Mouse (Mus musculus): ENCODE measurements at regions not wholly inside any gene's neighbourhood (a gene's known extent, or its start where the extent isn't known, plus 50 kb on each side); places are given as distances from the start of the nearest gene placed in this dataset.

DNA sequence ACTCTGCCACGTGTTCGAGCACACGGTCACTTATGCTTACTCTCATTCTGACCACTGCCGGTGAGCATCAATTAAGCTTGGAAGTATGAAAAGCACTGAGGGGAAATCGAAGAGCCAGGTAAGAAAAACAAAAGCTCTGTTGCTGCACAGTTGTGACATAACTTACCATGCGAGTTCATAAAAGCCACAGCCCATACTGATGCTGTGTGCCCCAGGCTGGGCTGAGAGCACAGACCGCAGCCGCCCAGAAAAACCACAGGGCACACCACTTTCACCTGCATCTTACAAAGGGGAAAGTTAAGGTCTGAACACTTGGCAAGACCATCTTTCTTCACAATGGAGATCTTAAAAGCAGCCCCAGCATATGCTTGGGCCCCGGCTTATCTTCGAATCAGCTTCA, 338.2 kb upstream of the Nfe2l3 start:
- Histone ChIP-seq H3K4me3 (ENCODE audit: low read depth, low read length) (no peak overlapping the region), H3K9me3 (replicated peaks; ENCODE audit: control insufficient read depth, low read length) (no peaks in the 10 kb centered on the region), H3K4me1 (ENCODE audit: control insufficient read depth, insufficient read depth, low read length) (no peaks in the 10 kb centered on the region), H3K27ac (replicated peaks; ENCODE audit: low read depth, low read length) (no peak overlapping the region), H3K9ac (replicated peaks; ENCODE audit: low read length) (no peak overlapping the region), H3K27me3 (ENCODE audit: control insufficient read depth, insufficient read depth, low read length) (no peaks in the 10 kb centered on the region), H3K36me3 (replicated peaks; ENCODE audit: control insufficient read depth, insufficient read depth, low read depth, low read length) (no peaks in the 10 kb centered on the region), H3K4me2 (ENCODE audit: low read depth, low read length) (no peak overlapping the region)
- no peak for DNase-seq (ENCODE audit: low spot score)
- WGBS: 79% methylated on average over 10 of the region's 10 CpGs
- no peak for ATAC-seq (replicated peaks; ENCODE audit: insufficient number of reproducible peaks, low FRiP score, low TSS enrichment, low read depth)

GRCm38 (mm10) chr6:51097488-51097887, 335.0 kb upstream of the Nfe2l3 start:
- no peaks in the 10 kb centered on the region for H3K4me1 ChIP-seq (ENCODE audit: control insufficient read depth, insufficient read depth, low read length)
- no peak overlapping the region for H3K4me2 ChIP-seq (ENCODE audit: low read depth, low read length)
- no peak for DNase-seq (ENCODE audit: low spot score)
- H3K27ac ChIP-seq (replicated peaks; ENCODE audit: low read depth, low read length): no peak overlapping the region
- H3K36me3 ChIP-seq (replicated peaks; ENCODE audit: control insufficient read depth, insufficient read depth, low read depth, low read length): no peaks in the 10 kb centered on the region
- H3K9ac ChIP-seq (replicated peaks; ENCODE audit: low read length): no peak overlapping the region
- no peaks in the 10 kb centered on the region for H3K27me3 ChIP-seq (ENCODE audit: control insufficient read depth, insufficient read depth, low read length)
- no peak overlapping the region for H3K4me3 ChIP-seq (ENCODE audit: low read depth, low read length)
- no peaks in the 10 kb centered on the region for H3K9me3 ChIP-seq (replicated peaks; ENCODE audit: control insufficient read depth, low read length)
- ATAC-seq (replicated peaks; ENCODE audit: insufficient number of reproducible peaks, low FRiP score, low TSS enrichment, low read depth): no peak
- 85% methylated on average over 6 of the region's 6 CpGs for WGBS

- no peak overlapping the region for H3K4me2 ChIP-seq (ENCODE audit: low read depth, low read length)
- H3K4me3 ChIP-seq (ENCODE audit: low read depth, low read length): no peak overlapping the region
- no peaks in the 10 kb centered on the region for H3K9me3 ChIP-seq (replicated peaks; ENCODE audit: control insufficient read depth, low read length)
- no peaks in the 10 kb centered on the region for H3K27me3 ChIP-seq (ENCODE audit: control insufficient read depth, insufficient read depth, low read length)
- 84% methylated on average over 4 of the region's 4 CpGs for WGBS
- DNase-seq (ENCODE audit: low spot score): no peak
- H3K36me3 ChIP-seq (replicated peaks; ENCODE audit: control insufficient read depth, insufficient read depth, low read depth, low read length): no peaks in the 10 kb centered on the region
- no peak overlapping the region for H3K9ac ChIP-seq (replicated peaks; ENCODE audit: low read length)
- H3K27ac ChIP-seq (replicated peaks; ENCODE audit: low read depth, low read length): no peak overlapping the region
- no peak for ATAC-seq (replicated peaks; ENCODE audit: insufficient number of reproducible peaks, low FRiP score, low TSS enrichment, low read depth)
- H3K4me1 ChIP-seq (ENCODE audit: control insufficient read depth, insufficient read depth, low read length): no peaks in the 10 kb centered on the region
These were observed 332.1 kb upstream of the Nfe2l3 start for GRCm38 (mm10) chr6:51100341-51100740.

DNA sequence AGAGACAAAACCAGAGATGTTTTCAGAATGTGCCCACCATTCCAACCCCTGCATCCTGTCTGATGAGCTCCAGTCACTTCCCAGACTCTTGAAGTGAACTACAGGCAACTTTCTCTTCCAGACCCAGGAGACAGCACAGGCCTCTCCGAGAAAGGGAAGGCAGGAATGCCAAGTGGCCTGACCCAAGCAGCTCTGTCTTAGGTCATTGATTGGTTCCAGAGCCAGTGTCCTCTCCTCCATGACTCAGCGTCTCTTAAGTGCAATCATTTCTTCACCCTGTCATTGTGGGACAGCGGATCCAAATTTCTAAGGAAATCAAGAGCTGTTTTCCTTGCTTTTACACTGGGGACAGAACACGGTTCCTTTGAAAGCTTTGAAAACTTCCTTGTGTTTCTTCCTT, 329.2 kb upstream of the Nfe2l3 start:
- Histone ChIP-seq H3K4me3 (ENCODE audit: low read depth, low read length) (no peak overlapping the region), H3K27ac (replicated peaks; ENCODE audit: low read depth, low read length) (no peak overlapping the region)
- WGBS: 66% methylated on average over 4 of the region's 4 CpGs

GRCm38 (mm10) chr6:51104336-51104735, 328.1 kb upstream of the Nfe2l3 start:
- H3K27me3 ChIP-seq (ENCODE audit: control insufficient read depth, insufficient read depth, low read length): no peaks in the 10 kb centered on the region
- H3K36me3 ChIP-seq (replicated peaks; ENCODE audit: control insufficient read depth, insufficient read depth, low read depth, low read length): no peaks in the 10 kb centered on the region
- H3K9ac ChIP-seq (replicated peaks; ENCODE audit: low read length): no peak overlapping the region
- ATAC-seq (replicated peaks; ENCODE audit: insufficient number of reproducible peaks, low FRiP score, low TSS enrichment, low read depth) (no peak), DNase-seq (ENCODE audit: low spot score) (peak; percentile 40)
- no peak overlapping the region for H3K4me3 ChIP-seq (ENCODE audit: low read depth, low read length)
- WGBS: 54% methylated on average over 5 of the region's 5 CpGs
- no peaks in the 10 kb centered on the region for H3K4me1 ChIP-seq (ENCODE audit: control insufficient read depth, insufficient read depth, low read length)
- peak overlapping the region; percentile 53; the same call in 1 of the 2 replicates for H3K27ac ChIP-seq (replicated peaks; ENCODE audit: low read depth, low read length)
- no peaks in the 10 kb centered on the region for H3K9me3 ChIP-seq (replicated peaks; ENCODE audit: control insufficient read depth, low read length)
- H3K4me2 ChIP-seq (ENCODE audit: low read depth, low read length): no peak overlapping the region

More for the DNA sequence above, 329.2 kb upstream of the Nfe2l3 start:
- Histone ChIP-seq H3K9ac (replicated peaks; ENCODE audit: low read length) (no peak overlapping the region), H3K4me1 (ENCODE audit: control insufficient read depth, insufficient read depth, low read length) (no peaks in the 10 kb centered on the region), H3K36me3 (replicated peaks; ENCODE audit: control insufficient read depth, insufficient read depth, low read depth, low read length) (no peaks in the 10 kb centered on the region), H3K27me3 (ENCODE audit: control insufficient read depth, insufficient read depth, low read length) (no peaks in the 10 kb centered on the region), H3K9me3 (replicated peaks; ENCODE audit: control insufficient read depth, low read length) (no peaks in the 10 kb centered on the region), H3K4me2 (ENCODE audit: low read depth, low read length) (no peak overlapping the region)
- ATAC-seq (replicated peaks; ENCODE audit: insufficient number of reproducible peaks, low FRiP score, low TSS enrichment, low read depth) (no peak), DNase-seq (ENCODE audit: low spot score) (no peak)

- no peak for ATAC-seq (replicated peaks; ENCODE audit: insufficient number of reproducible peaks, low FRiP score, low TSS enrichment, low read depth)
- H3K27me3 ChIP-seq (ENCODE audit: control insufficient read depth, insufficient read depth, low read length): no peaks in the 10 kb centered on the region
- H3K36me3 ChIP-seq (replicated peaks; ENCODE audit: control insufficient read depth, insufficient read depth, low read depth, low read length): no peaks in the 10 kb centered on the region
- WGBS: 33% methylated on average over 8 of the region's 8 CpGs
- 0 out of 2 replicates have a peak overlapping the region, but pooled peaks have one; percentile 14 for H3K27ac ChIP-seq (replicated peaks; ENCODE audit: low read depth, low read length)
- H3K4me1 ChIP-seq (ENCODE audit: control insufficient read depth, insufficient read depth, low read length): no peaks in the 10 kb centered on the region
- no peak overlapping the region for H3K4me3 ChIP-seq (ENCODE audit: low read depth, low read length)
- H3K9ac ChIP-seq (replicated peaks; ENCODE audit: low read length): no peak overlapping the region
- DNase-seq (ENCODE audit: low spot score): no peak
- H3K9me3 ChIP-seq (replicated peaks; ENCODE audit: control insufficient read depth, low read length): no peaks in the 10 kb centered on the region
- H3K4me2 ChIP-seq (ENCODE audit: low read depth, low read length): no peak overlapping the region
These were observed 324.0 kb upstream of the Nfe2l3 start for GRCm38 (mm10) chr6:51108336-51108956.

GRCm38 (mm10) chr6:51110596-51110995, 321.9 kb upstream of the Nfe2l3 start:
- DNase-seq (ENCODE audit: low spot score) (no peak), ATAC-seq (replicated peaks; ENCODE audit: insufficient number of reproducible peaks, low FRiP score, low TSS enrichment, low read depth) (no peak)
- Histone ChIP-seq H3K27me3 (ENCODE audit: control insufficient read depth, insufficient read depth, low read length) (no peaks in the 10 kb centered on the region), H3K27ac (replicated peaks; ENCODE audit: low read depth, low read length) (no peak overlapping the region), H3K4me2 (ENCODE audit: low read depth, low read length) (no peak overlapping the region), H3K4me3 (ENCODE audit: low read depth, low read length) (no peak overlapping the region), H3K9ac (replicated peaks; ENCODE audit: low read length) (no peak overlapping the region), H3K9me3 (replicated peaks; ENCODE audit: control insufficient read depth, low read length) (no peaks in the 10 kb centered on the region), H3K4me1 (ENCODE audit: control insufficient read depth, insufficient read depth, low read length) (no peaks in the 10 kb centered on the region), H3K36me3 (replicated peaks; ENCODE audit: control insufficient read depth, insufficient read depth, low read depth, low read length) (no peaks in the 10 kb centered on the region)
- WGBS: 94% methylated on average over 3 of the region's 3 CpGs

- no peak overlapping the region for H3K4me3 ChIP-seq (ENCODE audit: low read depth, low read length)
- H3K4me1 ChIP-seq (ENCODE audit: control insufficient read depth, insufficient read depth, low read length): no peaks in the 10 kb centered on the region
- no peaks in the 10 kb centered on the region for H3K36me3 ChIP-seq (replicated peaks; ENCODE audit: control insufficient read depth, insufficient read depth, low read depth, low read length)
- DNase-seq (ENCODE audit: low spot score): no peak
- ATAC-seq (replicated peaks; ENCODE audit: insufficient number of reproducible peaks, low FRiP score, low TSS enrichment, low read depth): no peak
- 72% methylated on average over 10 of the region's 10 CpGs for WGBS
- no peak overlapping the region for H3K9ac ChIP-seq (replicated peaks; ENCODE audit: low read length)
- H3K4me2 ChIP-seq (ENCODE audit: low read depth, low read length): no peak overlapping the region
- H3K27ac ChIP-seq (replicated peaks; ENCODE audit: low read depth, low read length): no peak overlapping the region
- H3K9me3 ChIP-seq (replicated peaks; ENCODE audit: control insufficient read depth, low read length): no peaks in the 10 kb centered on the region
- no peaks in the 10 kb centered on the region for H3K27me3 ChIP-seq (ENCODE audit: control insufficient read depth, insufficient read depth, low read length)
These were observed 317.7 kb upstream of the Nfe2l3 start for GRCm38 (mm10) chr6:51114604-51115333.

Data from embryonic facial prominence, embryonic 11.5 days (tissue).